Mouse (Mus musculus) cerebellum, postnatal 36 days (tissue): ENCODE results near the gene Gopc.
A peak's percentile ranks its signal among the peaks of the same experiment; 100 is the strongest.
"Not testable (repeated sequence)": the region's sequence is repeated elsewhere in the genome, so short reads cannot be mapped to it uniquely, and the experiment has no call there.

ENCODE experiments used
- DNase-seq, 2 experiments: peaks; one replicate each; pipeline ENCODE4 v3.0.0; 2021 to 2022; ENCODE audit warnings: mixed read lengths in 2 of 2

Gene Gopc

DNA sequence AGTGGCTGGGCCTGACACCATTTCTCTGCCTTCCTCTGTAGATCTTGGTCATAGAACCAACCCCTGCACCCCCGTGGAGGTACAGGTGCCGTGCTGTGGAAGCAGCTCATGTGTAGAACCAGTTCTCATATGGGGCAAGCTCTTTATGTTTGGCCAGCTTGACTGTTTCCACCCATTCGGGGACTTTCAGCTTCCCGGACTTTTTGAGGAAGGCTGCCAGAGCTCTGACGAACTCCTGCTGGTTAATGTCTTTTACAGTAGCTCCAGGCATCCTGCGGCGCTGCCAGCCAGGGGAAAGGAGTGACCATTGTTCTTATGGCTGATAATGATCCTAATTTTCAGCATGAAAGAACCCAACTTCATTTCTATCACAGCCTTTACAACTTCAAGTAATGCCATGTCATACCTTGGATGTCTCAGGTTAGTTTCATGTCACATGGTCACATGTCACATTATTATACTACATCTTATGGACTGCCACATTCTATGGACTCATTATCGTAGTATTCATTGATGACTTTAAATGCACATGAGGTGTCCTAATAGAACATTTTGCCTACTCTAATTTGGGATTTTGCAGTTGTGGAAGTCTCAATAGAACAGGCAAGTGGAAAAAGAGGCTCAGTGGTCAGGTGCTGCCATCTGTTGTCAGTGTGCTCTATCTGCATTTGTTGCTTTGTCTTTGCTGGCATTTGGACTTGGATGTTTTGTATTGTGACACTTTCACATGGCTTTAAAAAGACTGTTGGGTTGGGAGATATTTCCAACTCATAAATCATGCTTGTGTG is 3.1 kb upstream of the Gopc start:
- peak; percentile 58 to 70 for DNase-seq

GRCm38 (mm10) chr10:52383522-52383921 is 1.6 kb upstream of the Gopc start:
- DNase-seq = no peak

- DNase-seq = no peak
Observed at GRCm38 (mm10) chr10:52383022-52383421, 1.1 kb upstream of the Gopc start.

DNA sequence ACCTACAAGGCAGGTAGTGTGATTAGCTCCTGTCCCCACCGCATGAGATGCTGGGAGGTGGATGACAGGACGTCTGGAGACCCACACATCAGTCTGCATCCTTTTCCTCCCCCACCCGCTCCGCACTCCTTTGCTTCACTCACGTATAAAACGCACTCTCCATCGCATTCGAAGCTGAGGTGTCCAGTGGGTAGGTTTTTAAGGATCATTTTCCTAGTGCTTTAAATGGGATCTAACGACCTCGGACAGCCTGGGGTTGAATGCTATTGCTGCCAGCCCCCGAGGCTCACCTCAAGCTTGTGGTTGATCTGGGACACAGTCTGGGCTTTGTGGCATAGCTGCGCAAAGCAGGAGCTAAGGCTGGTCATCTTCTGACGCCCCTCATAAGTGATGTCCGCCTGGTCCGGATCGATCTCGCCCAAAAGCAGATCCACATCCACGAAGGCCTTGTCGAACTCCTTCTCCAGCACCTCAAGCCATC is 563 bp downstream of the Gopc start:
- DNase-seq = peak in 1 of 2 experiments; percentile 29

GRCm38 (mm10) chr10:52377813-52378212 is 4.1 kb downstream of the Gopc start:
- DNase-seq = no peak

- no peak for DNase-seq
Observed at GRCm38 (mm10) chr10:52376422-52376821, 5.5 kb downstream of the Gopc start.

- no peak for DNase-seq
Observed at GRCm38 (mm10) chr10:52374651-52375050, 7.3 kb downstream of the Gopc start.

DNA sequence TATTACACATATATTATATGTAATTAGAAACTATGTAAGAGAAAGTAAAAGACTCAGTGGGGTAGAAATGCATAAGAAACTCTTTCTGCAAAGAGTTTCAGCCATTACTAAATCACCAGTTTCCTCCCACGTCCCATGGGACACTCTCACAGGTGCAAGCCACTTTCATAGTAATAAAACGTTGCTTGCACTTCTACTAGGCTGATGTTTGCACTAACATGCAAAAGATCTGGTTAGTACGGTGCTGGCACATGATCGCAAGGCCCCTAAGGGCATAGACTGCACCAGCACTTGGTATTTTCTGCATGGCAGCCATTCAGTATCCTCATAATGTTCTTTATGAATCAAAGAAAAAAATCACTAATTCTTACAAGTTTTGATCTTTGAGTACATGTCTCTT is 8.1 kb downstream of the Gopc start:
- no peak for DNase-seq

GRCm38 (mm10) chr10:52368376-52368775 is 13.5 kb downstream of the Gopc start:
- peak in 1 of 2 experiments; percentile 29 for DNase-seq

DNA sequence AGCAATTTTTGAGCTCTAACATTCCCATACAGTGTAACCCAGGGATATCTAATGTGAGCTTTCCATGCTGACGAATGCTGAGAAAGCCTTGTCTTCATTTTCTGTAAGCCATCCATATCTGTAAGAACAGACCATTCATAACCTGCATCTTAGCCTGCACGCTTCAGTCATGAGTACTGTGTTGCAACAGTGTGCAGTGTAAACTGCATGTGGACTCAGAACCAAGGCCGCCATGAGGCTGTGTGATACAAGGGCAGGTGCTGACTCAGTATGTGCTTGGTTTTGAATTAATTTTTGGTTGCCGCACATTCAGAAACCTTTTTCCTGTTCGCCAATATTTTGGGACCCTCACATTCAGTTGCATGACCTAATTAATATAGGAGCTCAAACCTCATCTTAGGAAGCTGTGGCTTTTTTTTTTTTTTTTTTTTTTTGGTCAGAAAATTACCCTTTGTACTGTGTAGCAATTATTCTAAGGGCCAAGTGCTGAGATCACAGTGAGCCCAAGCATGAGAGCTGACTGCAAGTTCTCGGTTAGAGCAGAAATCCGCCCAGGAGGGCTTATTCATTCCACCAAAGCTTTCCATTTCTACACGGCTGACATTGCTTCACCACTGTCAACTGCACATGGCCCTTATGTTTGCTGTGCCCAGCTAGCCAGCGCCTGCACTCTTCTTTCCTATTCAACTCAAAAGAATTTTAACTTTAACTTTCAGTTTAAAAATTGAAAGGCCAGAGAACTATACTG is 20.9 kb downstream of the Gopc start:
- no peak for DNase-seq

GRCm38 (mm10) chr10:52360241-52360735 is 21.6 kb downstream of the Gopc start:
- DNase-seq = peak; percentile 52 to 58

GRCm38 (mm10) chr10:52358467-52358866 is 23.5 kb downstream of the Gopc start, which contains the start of gene Gm26741:
Gene Gm26741 (plus strand): TSS chr10:52358767.
- DNase-seq = no peak

- no peak for DNase-seq
Observed at GRCm38 (mm10) chr10:52353184-52353583, 28.7 kb downstream of the Gopc start.

- not testable (repeated sequence) for DNase-seq
Observed at GRCm38 (mm10) chr10:52343324-52343723, 38.6 kb downstream of the Gopc start.

DNA sequence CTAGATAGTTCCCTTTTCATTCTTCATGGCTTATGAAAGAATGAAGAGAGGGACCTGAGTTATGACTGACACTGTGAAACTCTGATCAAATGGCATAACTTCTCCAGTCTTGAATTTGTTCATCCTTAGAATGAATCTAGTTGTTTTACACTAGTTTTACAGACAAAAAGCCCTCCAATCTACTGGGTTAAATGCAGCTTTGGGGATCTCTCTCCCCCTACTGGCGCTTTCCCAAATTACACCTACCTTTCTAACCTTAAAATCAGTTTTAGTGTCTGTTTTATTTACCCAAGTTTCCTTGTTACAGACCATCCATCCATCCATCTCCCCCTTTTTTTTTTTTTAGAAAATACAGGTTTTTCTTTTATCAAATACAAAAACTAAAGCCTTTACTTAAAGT is 50.9 kb downstream of the Gopc start:
- peak in 1 of 2 experiments; percentile 36 for DNase-seq

DNA sequence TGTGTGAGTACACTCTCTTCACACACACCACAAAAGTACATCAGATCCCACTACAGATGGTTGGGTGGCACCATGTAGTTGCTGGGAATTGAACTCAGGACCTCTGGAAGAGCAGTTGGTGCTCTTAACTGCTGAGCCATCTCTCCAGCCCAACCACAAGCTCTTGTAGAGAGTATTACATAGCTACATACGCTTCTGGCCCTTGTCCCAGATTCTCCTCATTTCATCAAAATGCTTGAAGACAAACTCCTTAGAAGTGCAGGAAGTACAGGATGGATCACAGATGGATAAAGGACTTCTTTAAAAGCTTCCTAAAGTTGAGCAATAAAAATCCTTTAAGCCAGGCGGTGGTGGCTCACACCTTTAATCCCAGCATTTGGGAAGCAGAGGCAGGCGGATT is 60.0 kb downstream of the Gopc start:
- DNase-seq = no peak

DNA sequence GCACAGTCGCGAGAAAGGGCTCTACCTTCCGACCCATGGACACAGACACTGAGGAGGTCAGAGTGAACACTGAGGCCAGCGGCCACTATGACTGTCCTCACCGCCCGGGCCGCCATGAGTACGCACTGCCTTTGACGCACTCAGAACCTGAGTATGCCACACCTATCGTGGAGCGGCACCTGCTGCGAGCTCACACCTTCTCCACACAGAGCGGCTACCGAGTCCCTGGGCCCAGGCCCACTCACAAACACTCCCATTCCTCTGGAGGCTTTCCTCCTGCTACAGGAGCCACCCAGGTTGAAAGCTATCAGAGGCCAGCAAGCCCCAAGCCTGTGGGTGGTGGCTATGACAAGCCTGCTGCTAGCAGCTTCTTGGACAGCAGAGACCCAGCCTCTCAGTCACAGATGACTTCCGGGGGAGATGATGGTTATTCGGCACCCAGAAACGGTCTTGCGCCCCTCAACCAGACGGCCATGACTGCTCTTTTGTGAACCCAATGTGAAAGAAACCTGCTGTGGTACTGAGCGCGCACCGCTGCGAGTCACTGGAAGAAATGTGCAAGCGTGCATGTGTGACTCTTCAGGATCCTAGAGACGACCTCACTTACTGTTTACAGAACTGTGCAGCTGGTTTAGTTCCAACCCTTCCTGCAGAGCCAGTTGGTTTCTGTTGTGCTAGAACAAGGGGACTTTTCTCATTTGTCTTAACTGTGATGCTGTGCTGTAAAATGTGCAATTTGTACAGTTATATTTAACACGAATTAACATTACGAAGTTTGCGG is 62.2 kb downstream of the Gopc start:
- no peak for DNase-seq

DNA sequence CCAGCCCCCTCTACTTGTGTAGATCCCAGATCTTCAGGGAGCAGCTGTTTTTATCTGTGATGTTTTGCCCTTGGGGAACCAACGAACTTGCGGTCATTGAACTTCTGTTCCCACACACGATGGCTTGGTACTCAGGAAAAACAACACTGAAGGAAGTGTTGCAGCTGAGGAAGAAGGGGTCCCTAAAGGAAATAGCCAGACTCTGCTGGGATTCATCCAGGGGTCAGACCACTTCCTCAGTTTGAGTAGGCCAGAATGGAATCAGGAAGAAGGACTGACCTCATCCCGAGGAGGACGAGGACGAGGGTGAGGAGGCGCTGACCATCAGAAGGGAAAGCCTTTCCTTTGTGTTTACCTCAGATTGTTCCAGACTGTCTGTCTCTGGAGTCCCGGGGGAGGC is 72.7 kb downstream of the Gopc start:
- no peak for DNase-seq

GRCm38 (mm10) chr10:52304574-52304973 is 77.3 kb downstream of the Gopc start:
- DNase-seq = no peak

DNA sequence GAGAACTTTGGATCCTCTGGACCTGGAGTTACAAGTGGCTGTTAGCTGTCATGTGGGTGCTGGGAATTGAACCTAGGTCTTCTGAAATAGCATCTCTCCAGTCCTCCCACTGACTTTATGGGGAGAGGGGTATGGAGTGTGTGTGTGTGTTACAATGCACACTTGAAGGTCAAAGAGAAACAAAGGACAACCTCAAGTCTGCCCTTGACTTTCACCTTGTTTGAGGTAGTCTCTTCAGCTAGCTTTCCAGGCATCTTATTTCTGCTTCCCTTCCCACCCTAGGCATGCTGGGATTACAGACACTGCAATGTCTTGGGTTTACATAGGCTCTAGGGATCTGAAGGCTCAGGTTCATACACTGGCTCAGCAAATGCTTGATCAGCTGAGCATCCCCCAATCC is 79.7 kb downstream of the Gopc start:
- DNase-seq = no peak

DNA sequence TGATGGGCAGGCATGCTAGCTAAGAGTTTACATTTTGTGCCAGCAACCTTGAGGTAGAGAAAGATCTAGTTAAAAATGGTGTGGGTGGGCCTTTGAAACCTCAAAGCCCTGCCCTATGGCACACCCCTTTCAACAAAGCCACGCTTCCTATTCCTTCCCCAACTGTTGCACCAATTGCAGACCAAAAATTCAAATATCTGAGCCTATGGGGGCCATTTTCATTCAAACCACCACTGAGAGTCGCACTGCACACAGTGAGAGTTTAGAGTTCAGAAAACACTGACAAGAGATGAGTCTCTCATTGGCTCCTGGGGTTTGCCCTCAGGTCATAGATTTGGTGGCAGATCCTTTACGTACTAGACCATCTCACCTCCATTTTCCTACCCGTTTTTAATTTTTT is 80.2 kb downstream of the Gopc start:
- no peak for DNase-seq

GRCm38 (mm10) chr10:52298568-52298967 is 83.4 kb downstream of the Gopc start:
- DNase-seq = not testable (repeated sequence)

DNA sequence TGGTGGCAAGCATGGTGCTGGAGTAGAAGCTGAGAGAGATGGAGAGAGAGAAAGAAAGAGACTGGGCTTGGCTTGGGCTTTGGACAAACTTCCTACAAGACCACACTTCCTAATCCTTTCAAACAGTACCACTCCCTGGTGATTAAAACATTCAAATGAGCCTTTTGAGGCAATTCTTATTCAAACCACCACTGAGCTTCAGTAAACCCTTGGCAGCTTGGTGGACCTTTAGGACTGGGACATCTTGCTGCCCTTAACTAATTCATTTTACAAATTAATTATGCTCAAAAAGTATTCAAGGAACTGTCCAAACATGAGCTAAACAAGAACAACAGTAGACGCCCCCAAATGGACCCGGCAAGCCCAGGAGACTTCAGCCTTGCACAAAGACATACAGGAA is 86.0 kb downstream of the Gopc start:
- DNase-seq = no peak
